16 mouse cellular contexts compared by ENCODE assay signal in genomic region chr14:99590854-99591470, GRCm38 (mm10).
DNase-seq lines count a peak whose midpoint lies in the region; ATAC-seq and TF ChIP-seq lines count a peak whose summit lies in the region.
"Had no signal": no experiment of that assay in that cellular context is flagged by ENCODE, and none has a peak within 500 bp of the region (broad histone marks: within the 10 kb centered on the region; RNA-seq: fewer than 3 reads in every experiment).

No protein-coding gene starts in this region.

- H3K27me3 ChIP-seq in liver, adult 2 months (ENCODE audit: control insufficient read depth, insufficient read depth, low read length), result peaks cover 14% of the 10 kb centered on the region; the same call in 1 of the 2 replicates
- no peaks in the 10 kb centered on the region for H3K27me3 ChIP-seq in liver, embryonic 12.5 days (replicated peaks)
- no peaks in the 10 kb centered on the region for H3K27me3 ChIP-seq in intestine, embryonic 15.5 days (replicated peaks)
- no peaks in the 10 kb centered on the region for H3K27me3 ChIP-seq in lung, postnatal 0 days (replicated peaks; ENCODE audit: insufficient read depth, low read length)
- no peaks in the 10 kb centered on the region for H3K27me3 ChIP-seq in stomach, embryonic 16.5 days (ENCODE audit: control insufficient read depth, insufficient read depth, low read length)

- TF ChIP-seq EP300 in lung, postnatal 0 days (IDR thresholded peaks at IDR 0.05), result peak; percentile 77

- no peak overlapping the region for H3K9ac ChIP-seq in liver, adult 2 months (ENCODE audit: low read depth, low read length)
- H3K9ac ChIP-seq in liver, embryonic 12.5 days, result no peak overlapping the region
- no peak overlapping the region for H3K9ac ChIP-seq in intestine, embryonic 15.5 days
- no peak overlapping the region for H3K9ac ChIP-seq in lung, postnatal 0 days (replicated peaks; ENCODE audit: low read depth)
- H3K9ac ChIP-seq in stomach, embryonic 16.5 days (ENCODE audit: low read length), result peak overlapping the region; percentile 27

- H3K4me2 ChIP-seq in liver, embryonic 12.5 days, result no peak overlapping the region
- H3K4me2 ChIP-seq in intestine, embryonic 15.5 days (replicated peaks), result no peak overlapping the region
- 0 out of 2 replicates have a peak overlapping the region, but pooled peaks have one; percentile 0 for H3K4me2 ChIP-seq in lung, postnatal 0 days (replicated peaks; ENCODE audit: low read depth, low read length)
- 0 out of 2 replicates have a peak overlapping the region, but pooled peaks have one; percentile 8 for H3K4me2 ChIP-seq in stomach, embryonic 16.5 days (ENCODE audit: low read depth, low read length)
- H3K4me2 ChIP-seq: liver, embryonic 11.5 days had no signal

- H3K4me3 ChIP-seq in liver, adult 2 months (ENCODE audit: insufficient read depth, low read depth, low read length), result no peak overlapping the region
- no peak overlapping the region for H3K4me3 ChIP-seq in liver, embryonic 12.5 days
- no peak overlapping the region for H3K4me3 ChIP-seq in intestine, embryonic 15.5 days (replicated peaks)
- H3K4me3 ChIP-seq in lung, postnatal 0 days (ENCODE audit: low read depth, low read length), result no peak overlapping the region
- H3K4me3 ChIP-seq in stomach, embryonic 16.5 days (replicated peaks; ENCODE audit: low read length), result no peak overlapping the region

- DNase-seq in liver, adult 2 months (ENCODE audit: extremely low read depth, low read depth, low spot score), result peak; percentile 48
- peak; percentile 65 for DNase-seq in lung, postnatal 0 days (ENCODE audit: low spot score)
- DNase-seq in urinary bladder, adult 2 months (ENCODE audit: low spot score), result no peak
- no peak for DNase-seq in spleen, postnatal 14 days (ENCODE audit: low spot score in 2 of 2)
- DNase-seq: adrenal gland, postnatal 36 days; cerebellum, postnatal 36 days; gastrocnemius, postnatal 25 days; heart, postnatal 10 days; layer of hippocampus, adult 9-11 months; right cerebral cortex, postnatal 25 days had no signal

- no peaks in the 10 kb centered on the region for H3K79me2 ChIP-seq in liver, adult 2 months (ENCODE audit: control insufficient read depth, insufficient read depth, low read length)

- H3K36me3 ChIP-seq in liver, adult 2 months (ENCODE audit: control insufficient read depth, insufficient read depth, low read length), result no peaks in the 10 kb centered on the region
- no peaks in the 10 kb centered on the region for H3K36me3 ChIP-seq in liver, embryonic 12.5 days
- H3K36me3 ChIP-seq in intestine, embryonic 15.5 days, result no peaks in the 10 kb centered on the region
- no peaks in the 10 kb centered on the region for H3K36me3 ChIP-seq in lung, postnatal 0 days (ENCODE audit: insufficient read depth, low read length)
- H3K36me3 ChIP-seq in stomach, embryonic 16.5 days (ENCODE audit: control insufficient read depth, insufficient read depth, low read length), result no peaks in the 10 kb centered on the region

- peaks cover 4% of the 10 kb centered on the region; the same call in 1 of the 2 replicates for H3K4me1 ChIP-seq in liver, adult 2 months (ENCODE audit: control insufficient read depth, insufficient read depth, low read length)
- H3K4me1 ChIP-seq in liver, embryonic 12.5 days, result no peaks in the 10 kb centered on the region
- 0 out of 2 replicates have a peak, but pooled peaks cover 4% of the 10 kb centered on the region for H3K4me1 ChIP-seq in intestine, embryonic 15.5 days (replicated peaks)
- no peaks in the 10 kb centered on the region; the same call in 1 of the 2 replicates for H3K4me1 ChIP-seq in lung, postnatal 0 days (ENCODE audit: insufficient read depth, low read depth, low read length)
- peaks cover 6% of the 10 kb centered on the region for H3K4me1 ChIP-seq in stomach, embryonic 16.5 days (ENCODE audit: control insufficient read depth, insufficient read depth, low read length)

- H3K9me3 ChIP-seq in liver, embryonic 12.5 days (replicated peaks), result no peaks in the 10 kb centered on the region
- no peaks in the 10 kb centered on the region for H3K9me3 ChIP-seq in intestine, embryonic 15.5 days
- H3K9me3 ChIP-seq in lung, postnatal 0 days (ENCODE audit: low read length), result no peaks in the 10 kb centered on the region
- no peaks in the 10 kb centered on the region for H3K9me3 ChIP-seq in stomach, embryonic 16.5 days (replicated peaks; ENCODE audit: control insufficient read depth, low read length)

- TF ChIP-seq CTCF in liver, adult 2 months (IDR thresholded peaks at IDR 0.05; ENCODE audit: low read depth, low read length), result no peak
- TF ChIP-seq CTCF in lung, postnatal 0 days (IDR thresholded peaks at IDR 0.05), result no peak

- H3K27ac ChIP-seq in liver, adult 2 months (replicated peaks; ENCODE audit: insufficient read depth, low read depth, low read length), result no peak overlapping the region
- H3K27ac ChIP-seq in liver, embryonic 12.5 days, result no peak overlapping the region
- H3K27ac ChIP-seq in intestine, embryonic 15.5 days, result peak overlapping the region; percentile 66
- peak overlapping the region; percentile 3; the same call in 1 of the 2 replicates for H3K27ac ChIP-seq in lung, postnatal 0 days (ENCODE audit: low read length)
- peak overlapping the region; percentile 84 for H3K27ac ChIP-seq in stomach, embryonic 16.5 days (ENCODE audit: low read length)
- H3K27ac ChIP-seq: hindbrain, postnatal 0 days; kidney, postnatal 0 days had no signal

- TF ChIP-seq POLR2A in liver, adult 2 months (IDR thresholded peaks at IDR 0.05; ENCODE audit: extremely low read depth, insufficient read depth, low read length), result no peak

- 30% methylated on average over 13 of the region's 13 CpGs for WGBS in liver, adult 2 months
- whole genome bisulfite sequencing in liver, embryonic 12.5 days (ENCODE audit: insufficient replicate concordance), result 60% methylated on average over 13 of the region's 13 CpGs
- WGBS in intestine, embryonic 15.5 days, result 37% methylated on average over 13 of the region's 13 CpGs
- WGBS in lung, postnatal 0 days, result 29% methylated on average over 13 of the region's 13 CpGs
- WGBS in stomach, embryonic 16.5 days, result 26% methylated on average over 13 of the region's 13 CpGs

- no peak for ATAC-seq in liver, embryonic 12.5 days
- ATAC-seq in intestine, embryonic 15.5 days, result peak; percentile 87
- ATAC-seq in lung, postnatal 0 days, result peak; percentile 80
- peak; percentile 90 for ATAC-seq in stomach, embryonic 16.5 days (ENCODE audit: insufficient read depth, low FRiP score)
- ATAC-seq: hindbrain, postnatal 0 days had no signal

Comparison
In these comparisons a context has a peak if more than half of its experiments do, and no peak if none do; other contexts are left out.
1. DNase-seq: peak in liver, adult 2 months (single experiment) and lung, postnatal 0 days (single experiment); none in urinary bladder, adult 2 months (single experiment) and spleen, postnatal 14 days (0 of 2).
2. H3K27ac ChIP-seq: peak in intestine, embryonic 15.5 days (single experiment), lung, postnatal 0 days (single experiment) and stomach, embryonic 16.5 days (single experiment); none in liver, adult 2 months (single experiment) and liver, embryonic 12.5 days (single experiment).
3. H3K4me2 ChIP-seq: peak in lung, postnatal 0 days (single experiment) and stomach, embryonic 16.5 days (single experiment); none in liver, embryonic 12.5 days (single experiment) and intestine, embryonic 15.5 days (single experiment).